Mouse (Mus musculus) ES-E14 (cell line): ENCODE measurements at regions not wholly inside any gene's neighbourhood (a gene's known extent, or its start where the extent isn't known, plus 50 kb on each side); places are given as distances from the start of the nearest gene placed in this dataset.

Source experiments
- CHD2 ChIP-seq: IDR thresholded peaks from 2 replicates; pipeline ENCODE4 v1.6.1; 2014; ENCODE audit warnings: mild to moderate bottlenecking, low read depth, low read length, inconsistent platforms
- MAFK ChIP-seq: IDR thresholded peaks from 2 replicates; pipeline ENCODE4 v1.6.1; 2014; ENCODE audit warnings: mild to moderate bottlenecking, low read depth, low read length, inconsistent platforms; ENCODE audit not compliant: insufficient read depth
- ZC3H11A ChIP-seq: IDR thresholded peaks from 2 replicates; pipeline ENCODE4 v1.6.1; 2012; ENCODE audit warnings: low read depth, mild to moderate bottlenecking, inconsistent platforms, low read length, borderline replicate concordance

DNA sequence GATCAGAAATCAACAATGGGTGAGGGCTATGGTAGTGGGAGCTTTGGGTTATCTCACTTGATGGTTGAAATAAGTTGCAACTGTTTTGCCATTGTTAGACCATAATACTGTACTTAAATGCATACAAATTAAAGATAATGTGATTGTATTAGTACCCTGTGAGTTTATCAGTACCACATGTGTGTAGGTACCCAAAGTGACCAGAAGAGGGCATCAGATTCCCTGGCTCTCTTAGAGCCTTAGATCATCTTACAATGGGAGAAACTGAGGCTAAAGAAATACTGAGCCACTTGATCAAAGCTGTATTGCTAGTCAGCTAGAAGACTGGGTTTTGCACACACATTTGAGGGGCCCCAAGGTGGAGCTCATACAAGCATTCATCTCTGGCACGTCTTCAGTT is 155.5 kb downstream of the Fgf9 start:
- TF ChIP-seq MAFK (no peak), ZC3H11A (peak; percentile 1; the same call in 1 of the 2 replicates), CHD2 (no peak)
